Mouse (Mus musculus) adrenal gland, postnatal 25 days (tissue): ENCODE data around the gene Wwox. TPM values are rescaled to one million over a fixed set of nuclear protein-coding genes. Genes with fewer than 3 reads are reported as not detected.

ENCODE experiments used
- DNase-seq: peaks from one replicate; pipeline ENCODE4 v3.0.0; 2021; ENCODE audit warnings: mixed read lengths
- total RNA-seq: library from RNA; stranded (reverse); gene quantifications from 2 replicates; pipeline ENCODE4 v1.2.3, GENCODE M21; 2021

The Wwox gene
- total RNA-seq, 1 experiment from 2014 or later: 37.2 TPM

DNA sequence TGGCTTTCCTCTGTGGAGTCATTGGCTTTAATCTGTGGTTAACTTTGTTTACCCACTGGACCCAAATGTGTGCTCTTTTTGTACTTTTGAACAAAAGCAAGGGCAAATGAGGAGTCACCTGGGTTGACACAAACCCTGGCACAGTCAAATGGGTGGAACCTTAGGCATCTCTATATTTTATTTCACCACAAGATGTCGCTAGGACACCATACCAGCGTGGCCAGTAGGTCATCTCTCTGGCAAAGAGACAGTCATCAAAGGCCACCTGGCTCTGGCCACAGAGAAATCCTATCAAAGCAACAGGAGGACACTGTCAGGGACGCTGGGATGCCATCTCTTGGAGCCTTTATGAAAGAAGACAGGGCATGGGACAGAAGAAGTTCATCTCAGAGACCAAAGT, 101.7 kb downstream of the Wwox start:
- peak; percentile 19 for DNase-seq

DNA sequence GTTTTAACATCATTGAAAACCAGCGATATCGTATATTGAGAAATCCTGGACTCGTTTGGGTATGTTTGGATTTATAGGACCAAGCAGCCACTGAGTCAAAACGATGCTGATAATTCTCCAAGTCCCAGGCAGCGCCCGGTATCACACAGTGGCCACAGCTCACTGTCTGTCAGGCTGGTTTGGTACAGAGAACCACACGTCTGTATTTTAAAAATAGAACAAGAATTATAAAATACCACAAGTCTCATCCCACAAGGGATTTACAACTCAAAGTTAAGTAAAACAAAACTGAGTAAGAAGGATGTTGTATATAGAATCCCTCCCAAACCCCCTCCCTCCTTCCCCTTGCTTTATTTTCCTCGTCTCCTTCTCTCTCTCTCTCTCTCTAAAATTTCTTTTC, 108.9 kb downstream of the Wwox start:
- DNase-seq: no peak

DNA sequence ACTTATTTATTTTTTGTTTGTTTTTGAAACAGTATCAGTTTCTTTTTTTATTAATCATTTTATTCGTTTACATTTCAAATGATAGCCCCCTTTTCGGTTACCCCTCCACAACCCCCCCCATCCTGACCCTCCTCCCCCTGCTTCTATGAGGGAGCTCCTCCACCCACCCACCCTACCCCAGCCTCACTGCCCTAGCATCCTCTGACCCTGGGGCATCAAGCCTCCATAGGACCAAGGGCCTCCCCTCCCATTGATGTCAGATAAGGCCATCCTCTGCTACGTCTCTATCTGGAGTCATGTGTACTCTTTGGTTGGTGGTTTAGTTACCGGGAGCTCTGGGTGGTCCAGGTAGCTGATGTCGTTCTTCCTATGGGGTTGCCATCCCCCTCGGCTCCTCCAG, 109.4 kb downstream of the Wwox start:
- no peak for DNase-seq

DNA sequence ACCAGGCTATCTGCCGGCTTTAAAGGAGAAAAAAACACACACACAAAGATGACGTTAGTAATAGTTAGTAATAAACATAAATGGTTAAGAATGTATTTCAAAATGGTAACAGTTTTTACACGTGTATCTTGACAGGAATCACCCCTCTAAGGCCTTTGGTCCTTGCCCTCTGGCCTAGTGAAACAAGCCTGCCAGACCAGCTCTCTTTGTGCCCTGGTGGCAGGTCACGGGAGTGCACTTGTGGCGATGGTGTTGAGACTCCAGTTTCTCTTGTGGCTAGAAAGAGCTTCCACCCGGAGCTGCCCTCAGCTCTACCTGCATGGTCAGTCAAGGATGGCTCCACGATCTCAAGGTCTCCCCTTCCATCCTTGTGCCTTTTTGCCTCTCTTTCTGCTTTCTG, 110.6 kb downstream of the Wwox start:
- no peak for DNase-seq

DNA sequence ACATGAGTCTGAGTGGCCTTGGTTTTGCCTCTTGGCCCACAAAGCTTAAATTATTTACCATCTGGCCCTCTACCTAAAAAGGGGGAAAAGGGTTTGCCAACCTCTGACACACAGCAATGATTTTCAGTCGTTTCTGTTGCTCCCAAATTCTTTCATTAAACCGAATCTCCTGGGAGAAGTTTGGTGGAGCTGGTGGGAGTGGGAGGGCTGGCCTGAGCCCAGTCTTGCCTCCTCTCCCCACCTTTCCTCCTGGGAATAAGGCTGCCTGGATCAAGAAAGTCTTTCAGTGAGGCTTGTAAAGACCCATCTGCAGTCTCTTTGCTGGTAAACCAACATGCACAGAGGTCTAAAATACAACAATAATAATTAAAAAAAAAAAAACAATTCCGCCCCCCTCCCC, 113.2 kb downstream of the Wwox start:
- DNase-seq: no peak

DNA sequence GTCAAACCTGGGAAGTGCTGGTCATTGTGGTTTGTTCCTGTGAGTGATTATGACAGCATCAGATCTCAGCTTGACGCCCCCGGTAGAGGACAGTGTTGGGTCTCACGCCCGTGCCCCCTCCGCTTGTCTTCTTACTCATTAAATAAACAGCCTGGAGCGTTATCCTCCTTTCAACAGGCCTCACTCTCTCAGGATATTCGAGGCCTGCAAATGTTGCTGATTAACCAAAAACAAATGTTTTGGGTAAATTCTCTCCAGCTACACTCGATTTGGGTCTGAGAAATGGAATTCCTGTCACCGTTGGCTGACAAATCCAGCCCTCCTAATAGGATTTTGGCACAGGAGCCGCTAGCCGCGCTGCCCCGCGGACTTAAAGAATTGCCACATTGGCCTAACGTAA, 115.5 kb downstream of the Wwox start:
- no peak for DNase-seq

DNA sequence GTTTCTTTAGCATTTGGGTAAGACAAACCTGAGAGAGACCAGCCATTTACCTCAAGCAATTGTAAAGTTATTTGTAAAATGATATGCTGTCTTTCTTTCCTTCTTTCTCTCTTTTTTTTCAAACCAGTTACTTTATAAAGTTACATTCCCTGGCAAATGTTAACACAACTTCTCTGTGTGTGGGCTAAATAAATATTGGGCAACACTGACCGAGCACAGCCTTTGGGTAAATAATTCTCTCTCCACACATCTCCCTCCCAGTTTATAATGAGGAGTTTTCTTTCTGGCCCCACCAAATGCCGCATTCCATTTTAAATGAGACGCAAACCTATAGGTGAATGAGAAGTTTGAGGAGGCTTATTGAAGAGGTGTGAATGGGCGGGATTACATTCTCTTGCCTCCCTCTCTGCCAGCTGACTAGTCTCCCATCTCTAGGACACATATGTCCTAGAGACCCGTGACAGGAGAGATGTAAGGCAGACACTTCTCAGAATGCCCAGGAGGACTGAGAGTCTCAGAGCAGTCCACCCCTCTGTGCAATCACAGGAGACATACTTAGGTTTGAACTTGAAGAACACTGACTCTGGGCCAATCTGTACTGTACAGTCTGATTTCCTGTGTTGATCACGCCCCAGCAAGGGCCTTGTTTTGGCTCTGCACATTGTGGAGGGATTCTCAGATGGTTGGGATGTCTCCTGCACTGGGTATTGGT, 116.2 kb downstream of the Wwox start:
- DNase-seq: no peak

DNA sequence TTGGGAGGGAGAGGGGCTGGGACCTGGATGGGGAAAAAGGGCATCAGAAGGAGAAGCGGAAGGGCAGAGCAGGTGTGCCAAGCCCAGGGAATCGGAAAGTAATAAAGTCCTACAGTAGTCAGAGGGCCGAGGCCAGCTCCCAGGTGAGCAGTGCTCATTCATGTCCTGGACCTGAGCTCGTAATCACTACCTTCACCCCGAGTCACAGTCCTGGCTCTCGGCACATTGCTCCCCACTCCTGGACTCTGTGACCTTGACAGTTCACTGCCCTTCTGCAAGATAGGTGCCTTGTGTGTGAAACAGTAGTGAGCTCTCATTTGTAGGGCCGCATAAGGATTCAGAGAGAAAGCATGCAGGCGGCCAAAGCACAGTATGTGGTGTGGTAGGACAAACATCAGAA, 121.7 kb downstream of the Wwox start:
- no peak for DNase-seq

DNA sequence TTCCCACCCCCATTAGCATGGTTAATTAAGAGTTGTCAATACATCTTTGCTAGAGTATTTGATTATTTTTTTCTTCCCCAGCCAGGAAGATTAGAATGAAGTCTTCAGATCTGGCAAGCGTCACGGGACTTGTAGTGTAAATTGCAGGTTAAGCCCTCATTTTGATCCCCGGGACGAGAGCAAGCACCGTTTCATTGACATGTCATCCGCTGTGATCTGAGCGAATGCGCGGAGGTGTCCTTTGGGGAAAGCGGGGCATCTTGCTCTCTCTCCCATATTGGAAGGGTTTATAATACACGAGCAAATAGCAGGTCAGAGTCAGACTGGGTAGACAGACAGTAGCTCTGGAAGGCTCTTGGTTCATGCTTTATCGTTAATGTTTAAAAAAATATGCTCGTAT, 123.0 kb downstream of the Wwox start:
- no peak for DNase-seq

DNA sequence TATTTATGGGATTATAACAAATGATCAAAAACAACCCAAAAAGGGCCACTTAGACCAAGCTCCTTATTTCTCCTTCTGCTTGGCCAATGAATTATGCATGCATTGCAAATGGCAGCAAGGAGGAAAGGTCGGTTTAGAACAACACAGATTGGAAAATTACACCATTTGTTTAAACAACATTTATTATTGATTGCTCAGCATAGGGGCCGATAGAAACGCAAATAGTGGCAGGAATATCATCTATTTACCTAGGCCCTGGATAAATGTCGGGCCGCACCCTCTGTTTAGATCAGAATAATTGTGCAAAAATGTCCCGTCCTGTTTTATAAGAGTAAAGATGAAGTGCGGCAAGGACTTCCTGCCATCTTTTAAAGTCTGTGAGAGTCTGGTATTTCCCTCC, 123.9 kb downstream of the Wwox start:
- no peak for DNase-seq

DNA sequence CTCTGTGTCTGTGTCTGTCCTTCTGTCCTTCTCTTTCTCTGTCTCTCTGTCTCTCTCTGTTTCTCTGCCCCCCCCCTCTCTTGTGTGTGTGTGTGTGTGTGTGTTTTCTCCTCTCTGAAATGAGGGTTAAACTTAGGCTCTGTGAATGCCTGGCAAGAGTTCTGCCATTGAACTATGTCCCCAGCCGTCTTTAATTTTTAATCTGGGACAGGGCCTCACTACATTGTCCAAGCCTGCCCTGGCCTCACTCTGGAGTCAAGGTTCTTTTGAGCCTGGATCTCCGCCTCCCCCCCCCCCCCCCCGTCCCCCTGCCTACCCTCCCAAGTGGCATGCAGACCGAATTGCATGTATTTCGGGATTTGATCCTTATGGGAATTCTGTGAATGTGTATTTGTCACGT, 124.6 kb downstream of the Wwox start:
- no peak for DNase-seq

DNA sequence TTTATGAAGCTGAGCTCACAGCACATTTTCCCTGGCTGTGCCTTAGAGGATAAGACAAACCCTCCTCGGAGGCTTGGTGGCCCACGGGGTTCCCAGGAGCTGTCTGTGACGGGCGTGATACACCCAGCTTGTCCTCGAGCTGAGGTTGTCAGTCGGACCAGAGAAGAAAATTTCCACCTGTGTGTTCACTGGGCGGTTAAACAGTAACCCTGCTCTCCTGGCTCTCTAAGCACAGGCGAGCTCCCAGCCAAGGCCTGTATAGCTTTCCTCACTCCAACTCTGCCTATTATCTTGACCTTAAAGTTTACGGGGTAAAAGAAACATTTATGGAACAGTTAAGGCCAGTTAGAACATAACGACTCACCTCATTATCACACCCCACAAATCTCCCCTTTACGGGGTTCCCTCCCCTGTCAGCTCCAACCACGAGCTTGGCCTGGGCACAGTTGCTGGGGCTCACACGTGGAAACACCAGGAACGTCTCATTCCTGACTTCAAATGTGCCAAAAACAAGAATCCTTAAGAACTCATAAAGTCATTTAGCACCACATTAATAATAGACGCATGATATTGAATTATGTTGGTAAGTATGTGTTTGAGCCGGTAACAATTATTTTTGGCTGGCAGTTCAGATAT, 129.2 kb downstream of the Wwox start:
- no peak for DNase-seq

DNA sequence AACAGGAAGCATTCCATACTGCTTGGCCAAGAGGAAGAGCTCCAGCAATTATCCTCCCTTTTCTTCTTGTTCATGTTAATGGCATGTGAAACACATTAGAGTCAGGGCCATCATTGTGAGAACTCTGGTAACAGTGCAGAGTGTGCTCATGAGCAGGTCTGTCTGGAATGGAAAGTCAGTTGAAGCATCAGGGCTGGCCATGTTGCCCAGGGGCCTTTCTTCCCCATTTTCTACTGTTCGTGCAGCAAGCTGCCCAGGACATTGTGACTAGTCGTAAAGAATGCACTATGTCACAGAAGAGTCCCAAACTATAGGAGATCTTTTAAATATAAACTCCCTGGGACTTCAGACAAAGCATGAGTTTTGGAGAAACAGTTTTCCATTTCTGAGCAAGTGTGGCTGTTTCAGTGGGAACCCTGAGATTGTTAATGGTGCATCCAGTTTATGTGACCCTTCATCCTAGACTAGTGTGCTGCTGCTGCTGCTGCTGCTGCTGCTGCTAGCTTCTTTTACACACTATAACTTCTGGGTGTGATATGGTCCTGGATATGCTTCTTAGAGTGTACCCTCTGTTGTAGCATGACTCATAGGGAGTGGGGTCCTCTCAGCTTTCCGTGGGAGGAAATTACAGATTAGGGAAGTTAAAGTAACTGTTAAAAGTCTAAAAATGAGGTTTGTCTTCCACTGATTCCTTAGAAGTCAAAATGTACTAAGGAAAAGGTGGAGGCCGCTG, 133.7 kb downstream of the Wwox start:
- DNase-seq: no peak

DNA sequence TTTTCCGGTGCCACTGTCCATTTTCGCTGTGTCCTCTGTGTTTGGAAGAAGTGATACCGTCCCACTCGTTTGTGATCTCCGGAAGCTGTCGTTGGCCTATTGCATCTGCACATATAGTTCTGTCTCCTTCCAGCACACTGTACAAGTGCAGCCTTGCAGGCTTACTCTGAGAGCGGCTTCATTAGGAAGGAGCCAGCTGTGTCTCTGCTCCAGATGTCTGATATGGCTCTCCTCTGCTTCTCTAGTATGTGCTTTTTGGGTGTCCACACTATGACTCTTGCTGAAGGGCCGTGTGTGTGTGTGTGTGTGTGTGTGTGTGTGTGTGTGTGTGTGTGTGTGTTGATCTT, 134.3 kb downstream of the Wwox start:
- DNase-seq: no peak

DNA sequence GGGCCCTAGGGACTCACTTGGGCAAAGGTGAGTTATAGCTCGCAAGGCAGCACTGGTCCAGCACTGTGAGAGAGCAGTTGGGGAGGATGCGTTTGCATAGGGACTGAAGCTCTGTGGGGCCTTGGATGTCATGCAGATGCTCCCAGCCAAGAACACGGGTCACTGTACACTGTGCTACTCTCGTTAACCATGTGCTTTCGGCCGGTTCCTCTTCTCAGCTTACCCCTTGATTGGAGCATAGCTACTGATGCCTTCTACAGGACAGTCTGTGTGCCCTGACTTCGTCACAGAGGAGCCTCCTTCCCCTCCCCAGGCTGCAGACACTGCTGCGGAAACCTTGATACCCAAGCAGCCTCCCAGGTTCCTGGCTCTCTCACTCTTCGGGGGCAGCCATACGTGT, 139.8 kb downstream of the Wwox start:
- DNase-seq: no peak

DNA sequence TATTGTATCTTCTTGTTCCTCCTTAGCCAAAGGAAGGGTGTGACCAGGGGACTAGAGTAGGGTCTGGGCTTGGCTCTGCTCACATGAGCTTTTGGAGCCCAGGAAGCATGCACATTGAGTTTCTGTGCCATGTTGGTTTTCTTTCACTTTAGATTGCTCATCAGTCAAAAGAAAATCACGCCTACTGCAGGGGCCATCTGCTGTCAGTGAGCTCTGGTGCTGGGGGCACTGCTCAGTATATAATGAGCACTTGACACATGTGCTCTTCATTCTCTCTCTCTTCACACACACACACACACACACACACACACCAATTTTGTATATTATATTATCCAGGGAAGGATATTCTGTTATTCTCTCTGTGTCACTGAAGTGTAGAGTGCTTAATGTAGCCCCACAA, 141.2 kb downstream of the Wwox start:
- no peak for DNase-seq

DNA sequence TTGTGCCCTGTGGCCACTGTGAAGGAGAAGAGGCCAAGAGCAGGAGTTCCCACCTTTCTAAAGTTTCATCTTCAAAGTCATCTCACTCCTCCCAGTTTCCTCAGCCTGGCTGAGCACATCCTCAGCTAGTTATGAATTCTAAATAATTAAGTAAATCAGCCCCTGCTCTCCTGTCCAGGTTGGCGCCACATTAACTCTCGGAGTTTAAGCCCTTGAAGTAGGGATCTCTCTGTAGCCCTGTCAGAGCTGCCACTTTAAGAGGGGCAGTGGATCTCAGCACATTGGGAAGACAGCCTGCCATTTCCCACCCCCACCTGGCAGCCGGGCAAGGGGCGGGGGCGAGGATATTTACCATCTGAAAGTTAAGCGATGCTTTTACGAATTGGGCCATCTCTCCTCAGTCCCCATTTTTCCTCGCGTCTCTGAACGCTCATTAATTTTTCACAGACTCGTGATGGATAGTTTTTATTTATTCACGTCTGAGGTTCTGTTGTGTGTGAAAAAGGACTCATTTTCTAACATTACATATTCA, 150.9 kb downstream of the Wwox start:
- no peak for DNase-seq

DNA sequence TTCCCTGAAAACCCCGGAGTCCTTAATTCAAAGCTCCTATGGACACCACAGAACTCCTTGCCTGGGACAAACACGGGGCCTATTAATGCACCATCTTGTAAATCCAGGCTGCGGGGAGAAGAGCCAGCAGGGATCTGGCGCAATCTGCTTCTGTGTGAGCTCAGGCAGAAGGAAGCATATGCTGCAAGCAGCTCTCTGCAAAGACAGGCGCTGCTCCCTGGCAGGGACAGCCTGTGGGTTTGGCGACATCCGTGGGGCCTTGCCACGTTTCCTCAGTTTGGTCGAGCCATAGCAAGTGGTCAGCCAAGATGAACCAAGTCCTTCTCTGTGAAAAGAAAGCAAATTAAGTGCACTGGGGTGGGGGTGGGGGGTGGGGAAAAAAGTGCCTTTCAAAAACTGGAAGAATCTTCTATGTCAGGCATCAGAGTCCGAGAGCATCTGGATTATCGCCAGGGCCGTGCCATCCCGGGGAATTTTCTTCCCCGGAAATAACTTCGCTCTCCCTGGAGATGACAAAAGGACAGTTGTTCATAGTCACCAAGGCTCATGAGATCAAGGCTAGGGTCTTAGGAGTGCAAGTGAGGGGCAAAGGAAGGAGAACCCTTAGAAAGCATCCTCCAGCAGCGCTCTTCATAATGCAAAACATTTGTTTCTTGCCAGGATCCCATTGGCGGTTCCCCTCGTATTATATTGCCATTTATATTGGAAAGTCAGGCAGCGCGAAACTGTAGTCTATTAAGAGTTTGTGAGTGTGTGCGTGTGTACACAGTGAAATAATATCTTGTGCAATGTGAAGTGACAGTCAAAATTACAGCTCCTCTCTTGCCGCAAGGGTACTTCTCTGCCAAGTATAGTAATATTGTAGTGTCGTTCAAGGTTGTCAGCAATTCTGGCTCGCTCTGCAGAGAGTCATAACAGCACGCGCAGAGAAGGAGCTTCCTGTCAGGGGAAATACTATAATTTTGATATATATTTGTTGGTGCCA, 152.1 kb downstream of the Wwox start:
- peak; percentile 49 for DNase-seq

DNA sequence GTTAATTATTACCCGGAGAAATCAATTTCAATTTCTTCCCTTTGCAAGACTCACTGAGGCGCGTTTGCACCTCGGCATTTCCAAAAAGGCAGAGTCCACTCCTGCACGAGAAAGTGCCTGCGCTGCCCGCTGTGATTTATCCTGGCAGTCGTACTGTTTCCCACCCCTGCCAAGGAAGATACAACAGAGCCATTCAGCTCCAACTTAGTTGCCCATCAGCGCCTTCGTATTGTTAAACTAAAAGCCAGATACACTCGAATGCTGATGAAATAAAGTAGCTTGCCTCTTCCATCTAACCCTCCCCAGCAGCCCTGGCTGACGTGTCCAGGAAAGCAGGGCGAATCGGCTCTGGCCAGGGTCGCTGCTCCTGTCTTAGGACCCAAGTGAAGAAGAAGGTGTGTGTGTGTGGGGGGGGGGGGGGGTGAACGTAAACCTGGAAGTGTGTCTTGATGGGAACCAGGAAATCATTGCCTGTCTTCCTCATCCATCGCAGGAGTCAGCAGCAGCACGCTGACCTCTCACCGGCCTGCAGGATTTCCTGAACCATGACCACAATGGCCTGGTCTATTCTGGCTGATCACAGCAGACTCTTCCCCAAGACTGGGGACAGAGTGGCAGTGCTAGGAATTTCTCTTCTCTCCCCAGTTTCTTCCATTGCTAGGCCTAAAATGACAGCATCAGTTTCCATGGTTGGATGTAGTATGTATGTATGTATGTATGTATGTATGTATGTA, 154.1 kb downstream of the Wwox start:
- DNase-seq: no peak

DNA sequence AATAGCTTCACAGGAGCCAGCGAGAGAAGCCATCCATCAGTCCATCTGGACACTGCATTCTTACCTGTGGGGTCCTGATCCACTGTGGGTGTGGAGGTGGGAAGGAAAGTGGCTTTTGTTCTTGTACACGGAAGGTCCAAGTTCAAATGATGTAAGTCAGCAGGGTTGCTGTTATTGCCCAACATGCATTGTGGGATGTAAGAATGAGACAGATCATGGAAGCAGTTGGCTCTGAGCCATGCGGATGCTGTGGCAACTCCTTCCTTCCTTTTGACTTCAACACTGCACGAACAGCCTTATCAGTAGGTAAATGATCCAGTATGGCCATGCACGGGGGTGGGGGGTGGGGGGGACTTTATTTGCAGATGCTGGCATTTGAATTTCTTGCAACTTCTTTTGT, 155.4 kb downstream of the Wwox start:
- DNase-seq: no peak

DNA sequence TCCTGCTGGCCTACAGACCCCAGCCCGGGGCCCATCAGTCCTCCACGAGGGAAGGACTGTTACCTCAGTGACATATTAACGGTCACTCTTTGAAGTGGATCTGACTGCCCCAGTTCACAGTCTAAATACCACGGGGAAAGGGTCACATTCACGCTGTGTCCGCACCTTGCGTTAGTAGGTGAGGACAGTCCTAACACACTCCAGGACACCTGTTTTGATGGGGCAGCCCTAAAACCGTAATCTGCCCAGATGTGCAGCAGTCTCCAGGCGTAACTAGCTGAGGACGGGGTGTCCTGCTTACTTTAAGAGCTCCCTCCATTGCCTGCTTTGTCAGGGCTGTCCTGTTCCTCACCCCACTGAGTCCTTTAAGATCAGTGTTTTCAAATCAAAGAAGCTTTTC, 160.1 kb downstream of the Wwox start:
- no peak for DNase-seq

DNA sequence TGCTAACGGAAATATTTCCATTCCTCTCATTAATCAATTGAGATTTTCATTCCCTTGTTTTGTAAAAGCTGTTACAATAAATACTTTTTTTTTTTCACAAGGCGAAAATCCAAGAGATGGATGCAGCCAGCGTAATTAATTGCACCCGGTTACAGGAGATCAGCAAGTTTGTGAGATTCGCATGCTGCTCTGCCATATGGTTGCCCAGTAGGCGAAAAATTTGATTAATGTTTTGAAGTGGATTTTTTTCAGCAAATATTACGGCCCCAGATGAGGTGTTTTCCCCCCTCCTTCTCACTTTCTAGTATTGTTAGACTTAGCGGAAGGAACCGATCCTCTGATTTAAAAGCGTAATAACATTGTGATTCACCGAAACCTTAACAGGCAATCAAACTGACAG, 160.7 kb downstream of the Wwox start:
- DNase-seq: no peak
